Mouse (Mus musculus): ENCODE measurements around the gene Grk6. TPM values are rescaled to one million over a fixed set of nuclear protein-coding genes. Genes with fewer than 3 reads are reported as not detected.

Grk6 gene
- total and polyA plus RNA-seq, 2 experiments, result 8.8 to 14.3 TPM

DNA sequence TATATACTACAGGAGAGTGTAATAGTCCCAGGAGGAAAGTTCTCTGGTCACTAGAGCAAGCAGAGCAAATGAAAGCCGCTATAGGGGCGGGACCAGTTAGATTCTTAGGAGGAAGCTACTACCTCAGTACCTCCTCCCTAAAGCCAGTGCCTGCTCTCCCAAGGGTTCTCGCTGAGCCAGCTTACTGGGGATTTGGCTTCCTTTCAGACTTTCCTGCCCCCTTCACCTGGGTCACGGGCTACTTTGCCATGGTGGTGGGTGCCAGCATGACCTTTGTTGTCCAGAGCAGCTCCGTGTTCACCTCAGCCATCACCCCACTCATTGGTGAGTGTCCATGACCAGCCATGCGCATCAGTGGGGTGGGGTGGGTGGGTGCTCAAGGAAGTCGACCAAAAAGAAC, 33.0 kb upstream of the Grk6 start:
- DNase-seq (ENCODE audit: extremely low read depth, low read depth, low spot score), result no peak
- Histone ChIP-seq H3K4me1 (ENCODE audit: control insufficient read depth, insufficient read depth, low read length) (no peaks in the 10 kb centered on the region), H3K4me3 (ENCODE audit: insufficient read depth, low read depth, low read length) (no peak overlapping the region), H3K36me3 (ENCODE audit: control insufficient read depth, insufficient read depth, low read length) (no peaks in the 10 kb centered on the region), H3K27me3 (ENCODE audit: control insufficient read depth, insufficient read depth, low read length) (no peaks in the 10 kb centered on the region), H3K79me2 (ENCODE audit: control insufficient read depth, insufficient read depth, low read length) (no peaks in the 10 kb centered on the region), H3K27ac (replicated peaks; ENCODE audit: insufficient read depth, low read depth, low read length) (no peak overlapping the region), H3K9ac (ENCODE audit: low read depth, low read length) (no peak overlapping the region)
- WGBS, result 82% methylated on average over 7 of the region's 7 CpGs
- no peak for TF ChIP-seq POLR2A (IDR thresholded peaks at IDR 0.05; ENCODE audit: extremely low read depth, insufficient read depth, low read length)
- no peak for TF ChIP-seq CTCF (IDR thresholded peaks at IDR 0.05; ENCODE audit: low read depth, low read length)

DNA sequence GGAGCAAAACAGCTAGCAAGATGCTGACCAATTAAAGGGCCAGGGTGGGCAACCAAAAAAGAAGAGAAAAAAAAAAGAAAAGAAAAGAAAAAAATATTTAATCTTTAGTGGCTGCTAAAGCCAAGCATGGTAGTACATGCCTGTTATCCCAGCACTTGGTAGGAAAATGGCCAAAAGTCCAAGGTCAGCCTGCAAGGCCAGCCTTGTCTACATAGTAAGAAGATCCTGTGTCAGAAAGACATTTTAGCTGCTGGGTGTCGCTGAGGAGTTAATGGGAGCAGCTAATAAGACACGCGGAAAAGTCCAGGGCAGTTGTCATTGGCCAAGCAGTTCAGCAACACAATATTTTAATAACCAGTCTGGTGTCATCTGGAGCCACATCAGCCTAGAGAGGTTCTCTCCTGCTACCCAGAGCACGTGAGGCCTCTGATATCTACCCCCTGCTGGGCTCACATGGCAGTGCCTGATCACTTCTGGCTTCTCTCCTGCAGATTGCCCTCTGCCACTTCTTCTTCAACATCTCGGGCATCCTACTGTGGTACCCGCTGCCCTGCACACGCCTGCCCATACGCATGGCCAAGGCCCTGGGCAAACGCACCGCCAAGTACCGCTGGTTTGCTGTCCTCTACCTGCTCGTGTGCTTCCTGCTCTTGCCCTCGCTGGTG, 32.1 kb upstream of the Grk6 start:
- no peak for DNase-seq (ENCODE audit: extremely low read depth, low read depth, low spot score)
- Histone ChIP-seq H3K4me1 (ENCODE audit: control insufficient read depth, insufficient read depth, low read length) (no peaks in the 10 kb centered on the region), H3K36me3 (ENCODE audit: control insufficient read depth, insufficient read depth, low read length) (no peaks in the 10 kb centered on the region), H3K27me3 (ENCODE audit: control insufficient read depth, insufficient read depth, low read length) (no peaks in the 10 kb centered on the region), H3K27ac (replicated peaks; ENCODE audit: insufficient read depth, low read depth, low read length) (no peak overlapping the region), H3K79me2 (ENCODE audit: control insufficient read depth, insufficient read depth, low read length) (no peaks in the 10 kb centered on the region), H3K4me3 (ENCODE audit: insufficient read depth, low read depth, low read length) (no peak overlapping the region), H3K9ac (ENCODE audit: low read depth, low read length) (no peak overlapping the region)
- WGBS, result 88% methylated on average over 13 of the region's 13 CpGs
- TF ChIP-seq CTCF (IDR thresholded peaks at IDR 0.05; ENCODE audit: low read depth, low read length) (no peak), POLR2A (IDR thresholded peaks at IDR 0.05; ENCODE audit: extremely low read depth, insufficient read depth, low read length) (no peak)

DNA sequence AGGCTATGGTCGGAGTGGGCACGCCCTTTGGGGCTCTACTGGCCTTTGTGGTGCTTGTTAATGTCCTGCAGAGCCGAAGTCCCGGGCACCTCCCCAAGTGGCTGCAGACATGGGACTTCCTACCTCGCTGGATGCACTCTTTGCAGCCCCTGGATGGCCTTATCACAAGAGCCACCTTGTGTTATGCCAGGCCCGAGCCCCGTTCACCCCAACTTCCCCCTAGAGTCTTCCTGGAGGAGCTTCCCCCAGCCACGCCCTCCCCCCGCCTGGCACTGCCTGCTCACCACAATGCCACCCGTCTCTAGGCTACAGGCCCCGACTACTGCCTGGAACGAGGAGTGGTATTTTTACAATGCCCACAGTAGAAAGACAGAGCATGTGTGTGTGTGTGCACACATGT, 31.5 kb upstream of the Grk6 start:
- H3K9ac ChIP-seq (ENCODE audit: low read depth, low read length), result no peak overlapping the region
- H3K4me3 ChIP-seq (ENCODE audit: insufficient read depth, low read depth, low read length), result no peak overlapping the region
- no peaks in the 10 kb centered on the region for H3K4me1 ChIP-seq (ENCODE audit: control insufficient read depth, insufficient read depth, low read length)
- no peaks in the 10 kb centered on the region for H3K36me3 ChIP-seq (ENCODE audit: control insufficient read depth, insufficient read depth, low read length)
- WGBS, result 88% methylated on average over 12 of the region's 12 CpGs
- no peaks in the 10 kb centered on the region for H3K79me2 ChIP-seq (ENCODE audit: control insufficient read depth, insufficient read depth, low read length)
- DNase-seq (ENCODE audit: extremely low read depth, low read depth, low spot score), result no peak
- H3K27ac ChIP-seq (replicated peaks; ENCODE audit: insufficient read depth, low read depth, low read length), result no peak overlapping the region
- TF ChIP-seq CTCF (IDR thresholded peaks at IDR 0.05; ENCODE audit: low read depth, low read length) (no peak), POLR2A (IDR thresholded peaks at IDR 0.05; ENCODE audit: extremely low read depth, insufficient read depth, low read length) (no peak)
- H3K27me3 ChIP-seq (ENCODE audit: control insufficient read depth, insufficient read depth, low read length), result no peaks in the 10 kb centered on the region

DNA sequence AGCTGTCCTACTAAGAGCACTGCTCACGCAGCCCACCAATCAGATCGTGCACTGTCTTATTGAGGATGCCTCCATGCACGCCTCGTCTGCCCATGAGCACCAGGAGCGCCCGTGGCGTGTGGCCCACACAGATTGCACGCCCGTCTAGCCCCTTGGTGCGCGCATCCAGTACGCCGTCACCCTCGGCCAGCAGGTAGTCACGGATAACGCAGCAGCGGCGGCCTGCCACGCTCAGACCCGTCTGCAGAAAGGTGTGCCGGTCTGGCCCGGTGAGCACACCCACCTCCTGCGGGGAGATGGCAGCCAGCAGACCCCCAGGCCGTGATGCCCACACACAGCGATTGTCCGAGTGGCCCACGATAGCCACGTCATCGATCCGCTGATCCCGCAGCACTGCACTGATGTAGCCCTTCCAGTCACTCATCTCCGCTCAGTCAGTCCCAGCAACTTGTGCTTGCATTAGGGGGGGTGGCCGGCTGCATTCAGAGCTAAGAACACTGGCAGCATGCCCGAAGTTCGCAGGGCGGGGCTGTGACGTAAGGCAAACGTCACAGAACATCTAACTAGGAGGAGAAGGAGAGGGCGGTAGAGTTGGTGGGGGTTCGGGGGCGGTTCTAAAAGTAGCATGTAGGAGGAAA, 30.0 kb upstream of the Grk6 start, which contains the start of gene Pfn3:
Pfn3 (minus strand) TSS at position 490 of the 638 bp plus-strand sequence.
- Histone ChIP-seq H3K79me2 (ENCODE audit: control insufficient read depth, insufficient read depth, low read length) (no peaks in the 10 kb centered on the region), H3K9ac (ENCODE audit: low read depth, low read length) (no peak within 1 kb of the TSS), H3K4me3 (ENCODE audit: insufficient read depth, low read depth, low read length) (no peak within 1 kb of the TSS), H3K36me3 (ENCODE audit: control insufficient read depth, insufficient read depth, low read length) (0 out of 2 replicates have a peak, but pooled peaks cover 2% of the 10 kb centered on the region), H3K4me1 (ENCODE audit: control insufficient read depth, insufficient read depth, low read length) (no peaks in the 10 kb centered on the region), H3K27ac (replicated peaks; ENCODE audit: insufficient read depth, low read depth, low read length) (no peak within 1 kb of the TSS), H3K27me3 (ENCODE audit: control insufficient read depth, insufficient read depth, low read length) (no peaks in the 10 kb centered on the region)
- TF ChIP-seq CTCF (IDR thresholded peaks at IDR 0.05; ENCODE audit: low read depth, low read length), result no peak
- no peak for DNase-seq (ENCODE audit: extremely low read depth, low read depth, low spot score)
- WGBS, result 30% methylated on average over 41 of the region's 41 CpGs

DNA sequence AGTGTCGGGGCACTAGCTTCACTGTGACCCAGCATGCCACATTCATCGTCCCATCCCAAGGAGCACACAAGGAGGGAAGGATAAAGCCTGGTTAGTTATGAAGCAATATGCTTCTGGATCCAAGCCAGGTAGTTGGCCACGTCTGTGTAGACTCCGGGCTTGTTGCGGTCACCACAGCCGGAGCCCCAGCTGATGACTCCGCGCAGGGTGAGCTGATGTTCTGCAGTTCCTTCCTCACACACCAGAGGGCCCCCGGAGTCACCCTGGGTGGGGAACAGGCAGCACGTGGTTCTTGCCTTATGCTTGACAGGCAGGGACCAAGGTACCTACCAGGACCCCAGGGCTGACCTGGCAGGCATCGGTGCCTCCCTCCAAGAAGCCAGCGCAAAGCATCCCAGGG, 26.9 kb upstream of the Grk6 start:
- peak; percentile 63 for DNase-seq (ENCODE audit: extremely low read depth, low read depth, low spot score)
- Histone ChIP-seq H3K36me3 (ENCODE audit: control insufficient read depth, insufficient read depth, low read length) (peaks cover 4% of the 10 kb centered on the region; the same call in 1 of the 2 replicates), H3K27me3 (ENCODE audit: control insufficient read depth, insufficient read depth, low read length) (no peaks in the 10 kb centered on the region), H3K79me2 (ENCODE audit: control insufficient read depth, insufficient read depth, low read length) (no peaks in the 10 kb centered on the region), H3K27ac (replicated peaks; ENCODE audit: insufficient read depth, low read depth, low read length) (no peak overlapping the region), H3K4me3 (ENCODE audit: insufficient read depth, low read depth, low read length) (no peak overlapping the region), H3K9ac (ENCODE audit: low read depth, low read length) (no peak overlapping the region), H3K4me1 (ENCODE audit: control insufficient read depth, insufficient read depth, low read length) (no peaks in the 10 kb centered on the region)
- TF ChIP-seq CTCF (IDR thresholded peaks at IDR 0.05; ENCODE audit: low read depth, low read length) (peak; percentile 90), POLR2A (IDR thresholded peaks at IDR 0.05; ENCODE audit: extremely low read depth, insufficient read depth, low read length) (0 out of 2 replicates have a peak, but pooled peaks have one; percentile 30)
- 11% methylated on average over 12 of the region's 12 CpGs for WGBS

DNA sequence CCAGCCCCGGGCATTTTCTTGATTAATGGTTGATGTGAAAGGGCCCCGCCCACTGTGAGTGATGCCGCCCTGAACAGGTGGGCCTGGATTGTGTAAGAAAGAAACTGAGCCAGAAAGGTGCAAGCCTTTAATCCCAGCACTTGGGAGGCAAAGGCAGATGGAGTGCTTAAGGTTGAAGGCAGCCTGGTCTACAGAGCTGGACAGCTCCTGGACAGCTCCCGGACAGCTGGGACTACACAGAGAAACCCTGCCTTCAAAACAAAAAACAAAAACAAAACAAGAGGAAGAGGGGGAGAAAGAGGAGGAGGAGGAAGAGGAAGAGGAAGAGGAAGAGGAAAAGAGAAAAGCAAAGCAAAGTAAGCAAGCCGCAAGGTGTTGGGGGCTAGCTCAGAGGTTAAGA, 25.7 kb upstream of the Grk6 start:
- Histone ChIP-seq H3K4me3 (ENCODE audit: insufficient read depth, low read depth, low read length) (no peak overlapping the region), H3K79me2 (ENCODE audit: control insufficient read depth, insufficient read depth, low read length) (no peaks in the 10 kb centered on the region), H3K36me3 (ENCODE audit: control insufficient read depth, insufficient read depth, low read length) (peaks cover 6% of the 10 kb centered on the region; the same call in 1 of the 2 replicates), H3K27ac (replicated peaks; ENCODE audit: insufficient read depth, low read depth, low read length) (no peak overlapping the region), H3K27me3 (ENCODE audit: control insufficient read depth, insufficient read depth, low read length) (no peaks in the 10 kb centered on the region), H3K9ac (ENCODE audit: low read depth, low read length) (no peak overlapping the region), H3K4me1 (ENCODE audit: control insufficient read depth, insufficient read depth, low read length) (peaks cover 2% of the 10 kb centered on the region; the same call in 1 of the 2 replicates)
- 66% methylated on average over 5 of the region's 5 CpGs for WGBS
- DNase-seq (ENCODE audit: extremely low read depth, low read depth, low spot score), result no peak
- TF ChIP-seq POLR2A (IDR thresholded peaks at IDR 0.05; ENCODE audit: extremely low read depth, insufficient read depth, low read length), result no peak
- no peak for TF ChIP-seq CTCF (IDR thresholded peaks at IDR 0.05; ENCODE audit: low read depth, low read length)

Data from liver, adult 2 months (tissue).